Mouse (Mus musculus): ENCODE results near the gene Zic2.
"Not testable (repeated sequence)": the region's sequence is repeated elsewhere in the genome, so short reads cannot be mapped to it uniquely, and the experiment has no call there.

The Zic2 gene

DNA sequence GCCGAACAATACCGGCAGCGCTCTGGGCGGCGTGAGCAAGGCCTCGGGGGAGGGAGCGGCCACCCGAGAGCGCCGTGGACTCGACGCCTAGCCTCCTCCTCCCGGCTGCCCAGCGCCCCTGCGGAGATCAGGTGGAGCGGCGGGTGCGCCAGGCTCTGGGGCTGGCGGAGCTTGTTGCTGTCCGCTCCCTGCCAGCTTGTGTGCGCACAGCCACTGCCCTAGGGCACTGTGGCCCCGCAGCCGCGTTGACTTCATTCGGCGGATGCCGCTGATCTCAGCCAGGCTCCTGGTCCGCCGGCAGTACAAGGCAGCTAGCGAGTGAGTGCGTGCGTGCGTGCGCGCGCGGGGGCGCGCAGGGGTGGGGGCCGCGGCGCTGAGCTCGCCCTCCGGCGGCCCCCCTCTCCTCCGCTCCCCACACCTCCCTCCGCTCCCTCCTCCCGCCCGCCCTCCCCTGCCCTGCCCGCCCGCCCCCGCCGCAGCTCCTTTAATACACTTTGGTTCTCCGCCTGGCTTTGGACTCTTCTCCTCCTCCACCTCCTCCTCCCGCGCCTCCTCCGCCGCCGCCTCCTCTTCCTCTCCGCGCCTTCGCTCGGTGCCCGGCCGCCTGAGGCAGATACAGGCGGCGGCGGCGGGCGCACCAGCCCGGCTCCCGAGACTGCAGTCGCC, at the start of gene Zic2:
TSS of gene Zic2 (plus strand) at position 545 of the 666 bp plus-strand sequence.
- no peak for DNase-seq (ENCODE audit: low spot score in 2 of 2)

DNA sequence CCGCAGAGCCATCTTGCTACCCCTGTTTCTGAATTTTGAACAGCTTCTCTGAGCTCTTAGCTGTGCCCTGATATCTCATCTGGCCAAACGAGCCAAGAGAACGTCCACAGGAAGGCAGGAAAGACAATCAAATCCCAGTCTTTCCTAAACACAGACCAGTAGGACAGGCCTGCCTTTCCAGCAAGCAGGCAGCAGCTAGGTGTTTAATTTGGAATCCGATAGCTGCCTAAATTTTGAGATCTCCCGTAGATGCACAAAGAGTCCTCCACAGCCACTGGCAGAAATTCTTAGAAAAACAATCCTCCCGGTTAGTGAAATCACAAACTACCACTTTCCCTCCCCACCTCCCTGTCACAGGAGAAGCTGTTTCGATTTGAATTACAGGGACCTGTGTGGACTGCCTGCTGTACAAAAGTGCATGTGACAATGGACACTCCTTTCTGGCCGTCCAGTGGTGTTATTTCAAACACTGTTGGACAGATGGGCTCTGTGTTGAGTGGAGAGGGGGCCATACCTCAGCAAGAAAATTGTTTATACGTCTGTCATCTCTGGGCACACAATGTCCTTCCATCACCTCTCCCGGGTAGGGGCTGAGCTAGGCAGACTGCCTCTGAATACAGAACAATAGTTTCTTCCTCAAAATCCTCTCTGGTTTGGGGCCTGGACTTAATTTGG, 48.6 kb upstream of the Zic2 start:
- no peak for DNase-seq (ENCODE audit: low spot score in 2 of 2)

DNA sequence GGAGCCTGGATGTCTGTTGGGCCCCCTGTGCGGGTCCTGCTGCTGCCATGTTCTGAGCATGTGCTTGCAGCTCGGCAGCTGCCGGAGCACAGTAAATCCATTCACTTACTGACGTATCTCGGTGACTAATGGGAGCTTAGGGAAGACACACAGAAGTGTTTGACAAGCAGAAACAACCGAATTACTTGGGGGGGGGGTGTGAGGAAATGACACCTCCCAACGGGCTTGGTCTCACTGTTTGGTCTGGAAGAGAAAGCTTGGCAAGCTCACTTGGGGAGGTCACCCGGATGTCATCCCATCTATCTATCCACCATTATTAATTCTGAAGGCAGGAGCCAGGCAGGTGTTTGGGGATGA, 48.1 kb upstream of the Zic2 start:
- DNase-seq (ENCODE audit: low spot score in 2 of 2), result no peak

DNA sequence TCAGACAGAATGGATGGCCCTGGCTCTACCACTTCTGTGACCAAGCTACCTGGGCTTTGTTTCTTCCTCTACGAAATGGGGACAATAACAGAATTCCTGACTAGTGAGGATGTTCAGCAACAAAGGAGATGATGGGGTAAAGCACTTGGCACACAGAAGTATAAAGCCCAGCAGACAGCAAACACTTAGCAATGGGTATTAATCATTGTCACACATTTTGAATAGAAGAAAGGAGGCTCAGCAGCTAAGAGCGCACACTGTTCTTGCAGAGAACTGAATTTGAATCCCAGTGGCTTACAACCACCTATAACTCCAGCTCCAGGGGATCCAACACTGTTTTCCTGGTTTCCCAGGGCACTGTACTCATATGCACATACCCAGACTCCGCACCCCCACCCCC, 47.6 kb upstream of the Zic2 start:
- no peak for DNase-seq (ENCODE audit: low spot score in 2 of 2)

DNA sequence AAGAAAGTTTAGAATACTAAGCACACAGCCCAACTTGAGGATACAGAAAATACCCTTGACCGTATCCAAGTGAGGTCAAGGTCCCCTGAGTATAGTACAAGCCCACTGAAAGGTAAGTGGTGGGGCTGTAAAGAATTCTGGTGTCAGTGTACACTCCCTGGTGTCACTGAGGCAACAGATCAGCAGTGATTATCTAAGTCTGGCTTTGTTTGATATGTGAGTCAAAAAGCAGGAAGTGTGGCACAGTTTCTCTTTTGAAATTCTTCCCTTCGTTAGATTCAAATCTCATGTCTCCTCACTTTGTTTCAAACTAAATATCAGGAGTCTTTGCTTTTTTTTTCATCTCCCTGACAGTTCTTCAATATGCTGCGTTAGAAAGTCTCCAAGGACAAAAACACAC, 42.7 kb upstream of the Zic2 start:
- no peak for DNase-seq (ENCODE audit: low spot score in 2 of 2)

DNA sequence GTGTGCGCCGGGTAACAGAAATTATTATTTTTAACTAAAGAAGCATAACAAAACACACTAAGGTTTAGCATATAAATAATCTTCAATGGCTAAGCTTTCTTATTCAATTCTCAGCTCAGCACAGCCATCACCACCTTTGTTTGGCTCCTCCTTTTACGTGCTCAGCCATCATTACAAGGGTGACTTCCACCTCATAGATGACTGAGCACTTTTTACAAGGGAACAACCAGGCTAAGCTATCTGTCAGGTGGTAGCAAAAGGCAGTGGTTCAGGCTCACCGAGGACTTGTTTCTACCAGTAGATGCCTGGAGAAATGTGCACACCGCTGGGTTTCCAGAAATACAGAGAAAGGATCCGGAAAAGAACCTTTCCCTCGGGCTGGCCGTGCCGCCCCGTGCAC, 41.2 kb upstream of the Zic2 start:
- no peak for DNase-seq (ENCODE audit: low spot score in 2 of 2)

DNA sequence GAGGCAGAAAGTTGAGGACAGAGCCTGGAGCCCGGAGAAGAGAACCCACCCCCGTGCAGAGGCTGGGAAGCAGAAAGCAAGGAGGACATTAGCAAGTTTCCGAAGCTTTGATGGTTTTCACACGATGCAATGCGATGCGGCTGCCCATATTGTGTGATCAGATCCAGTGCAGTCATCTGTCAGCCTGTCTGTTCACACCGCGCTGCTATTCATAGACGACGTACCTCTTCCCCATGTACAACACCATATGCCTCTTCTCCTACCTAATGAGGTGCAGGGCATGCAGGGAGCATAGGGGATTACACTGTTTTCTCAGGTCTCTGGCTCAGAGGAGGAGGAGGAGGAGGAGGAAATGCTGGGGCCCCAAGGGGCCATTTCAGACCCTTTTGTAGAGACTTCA, 38.4 kb upstream of the Zic2 start:
- no peak for DNase-seq (ENCODE audit: low spot score in 2 of 2)

DNA sequence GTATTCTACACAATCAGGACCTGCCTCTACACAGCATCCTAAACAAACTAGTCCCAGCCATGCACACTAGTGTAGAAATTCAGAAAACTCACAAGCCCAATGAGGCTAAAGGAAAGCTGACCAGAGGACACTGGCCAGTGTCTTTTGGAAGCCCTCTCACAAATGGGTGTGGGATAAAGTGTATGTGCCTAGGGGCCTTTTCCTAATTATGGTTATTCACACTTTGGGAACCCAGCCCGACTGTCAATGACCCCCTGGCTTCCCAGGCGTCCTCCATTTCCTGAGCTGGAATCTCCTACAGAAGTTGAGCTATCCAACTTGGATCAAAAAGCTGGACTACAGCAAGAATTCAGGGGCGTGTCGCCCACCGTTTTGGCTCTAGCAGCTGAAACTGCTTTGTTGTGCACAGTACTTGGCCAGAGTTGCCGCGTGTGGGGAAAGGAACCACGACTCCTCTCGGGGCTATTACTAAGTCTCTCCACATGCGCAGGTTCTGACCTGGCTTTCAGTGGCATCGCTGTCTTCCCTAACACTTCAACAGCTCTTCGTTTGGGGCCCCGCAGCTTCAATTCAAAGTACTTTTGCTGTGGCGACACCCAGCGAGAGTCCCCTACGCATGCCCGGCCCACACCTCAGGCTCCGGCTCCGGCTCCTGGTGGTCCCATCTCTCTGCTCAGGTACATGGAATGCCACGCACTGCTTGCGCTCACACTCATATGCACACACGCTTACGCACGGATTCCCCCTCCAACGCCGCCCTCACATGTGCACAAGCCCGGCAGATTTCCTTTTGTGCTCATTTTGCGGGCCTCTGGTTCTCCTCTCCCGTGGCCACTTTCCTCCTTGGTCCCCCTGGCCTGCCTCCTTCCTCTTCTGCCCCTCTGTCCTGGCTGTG, 25.4 kb upstream of the Zic2 start:
- DNase-seq (ENCODE audit: low spot score in 2 of 2), result no peak

DNA sequence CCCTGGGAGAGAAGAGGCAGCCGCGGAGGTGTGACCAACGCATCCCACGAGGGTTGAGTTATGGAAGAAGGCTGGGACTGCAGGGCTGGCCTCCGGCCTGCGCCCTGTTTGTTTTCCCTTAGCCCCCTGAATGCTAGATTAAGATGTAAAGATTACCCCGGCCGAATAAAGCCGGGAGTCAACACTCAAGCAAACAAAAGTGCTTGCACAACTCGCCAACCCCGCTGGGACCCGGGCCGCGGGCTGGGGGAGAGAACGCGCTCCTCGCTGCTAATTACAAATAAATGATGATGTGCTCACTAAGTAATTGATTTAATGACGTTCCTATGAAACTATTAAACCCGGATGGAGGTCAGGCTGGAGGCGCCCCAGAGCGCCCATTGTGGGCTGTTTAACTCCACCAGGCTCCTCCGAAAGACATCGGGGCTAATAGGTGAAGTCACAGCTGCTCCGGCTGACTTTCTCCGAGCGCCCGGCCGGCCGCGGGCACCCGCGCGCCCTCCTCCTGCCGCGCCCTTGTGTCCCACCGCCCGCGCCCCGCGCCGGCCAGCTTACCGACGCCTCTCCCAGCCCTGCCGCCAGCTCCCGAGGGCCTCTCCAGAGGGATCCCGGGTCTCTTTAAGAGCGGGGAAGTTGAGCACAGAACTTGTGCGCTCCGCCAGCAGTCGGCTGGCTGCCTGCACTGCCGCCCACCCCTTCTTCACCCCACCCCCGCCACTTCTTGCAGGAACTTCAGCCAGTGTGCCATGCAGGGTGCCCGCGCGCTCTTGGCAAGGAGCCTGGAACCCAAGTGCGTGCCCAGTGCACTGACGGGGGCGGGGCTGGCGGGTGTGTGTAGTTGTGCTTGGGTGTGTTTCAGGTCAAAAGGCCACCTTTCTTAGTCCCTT, 24.5 kb upstream of the Zic2 start, which contains the start of gene Gm5089:
TSS of gene Gm5089 (minus strand) at position 620 of the 887 bp plus-strand sequence.
- no peak for DNase-seq (ENCODE audit: low spot score in 2 of 2)

DNA sequence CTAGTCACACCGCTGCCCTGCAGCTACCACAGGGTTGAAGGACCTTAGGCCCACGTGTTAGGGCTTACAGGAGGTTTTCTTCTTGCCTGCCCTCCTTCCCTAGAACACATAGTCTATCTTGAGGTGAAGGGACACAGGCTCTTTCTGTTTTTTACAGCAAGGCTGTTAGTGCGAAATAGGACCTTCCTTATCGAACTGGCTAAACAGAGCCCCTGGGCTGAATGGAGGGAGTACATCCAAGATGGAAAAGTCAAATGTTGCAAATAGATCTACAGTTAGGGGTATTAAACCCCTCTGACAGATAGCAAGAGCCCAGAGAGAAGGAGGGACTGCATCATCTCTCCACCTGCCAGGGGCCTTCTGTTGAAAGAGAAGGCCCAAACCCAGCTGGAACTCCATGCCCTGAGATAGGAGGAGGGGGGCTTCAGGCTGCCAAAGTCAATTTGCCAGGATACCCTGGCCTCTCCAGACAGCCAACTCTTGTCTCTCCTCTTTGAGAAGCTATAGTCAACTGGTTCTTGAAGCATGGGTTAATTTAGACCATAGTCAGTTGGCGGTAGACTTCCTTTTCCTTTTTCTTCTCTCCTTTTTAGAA, 23.6 kb upstream of the Zic2 start:
- no peak for DNase-seq (ENCODE audit: low spot score in 2 of 2)

DNA sequence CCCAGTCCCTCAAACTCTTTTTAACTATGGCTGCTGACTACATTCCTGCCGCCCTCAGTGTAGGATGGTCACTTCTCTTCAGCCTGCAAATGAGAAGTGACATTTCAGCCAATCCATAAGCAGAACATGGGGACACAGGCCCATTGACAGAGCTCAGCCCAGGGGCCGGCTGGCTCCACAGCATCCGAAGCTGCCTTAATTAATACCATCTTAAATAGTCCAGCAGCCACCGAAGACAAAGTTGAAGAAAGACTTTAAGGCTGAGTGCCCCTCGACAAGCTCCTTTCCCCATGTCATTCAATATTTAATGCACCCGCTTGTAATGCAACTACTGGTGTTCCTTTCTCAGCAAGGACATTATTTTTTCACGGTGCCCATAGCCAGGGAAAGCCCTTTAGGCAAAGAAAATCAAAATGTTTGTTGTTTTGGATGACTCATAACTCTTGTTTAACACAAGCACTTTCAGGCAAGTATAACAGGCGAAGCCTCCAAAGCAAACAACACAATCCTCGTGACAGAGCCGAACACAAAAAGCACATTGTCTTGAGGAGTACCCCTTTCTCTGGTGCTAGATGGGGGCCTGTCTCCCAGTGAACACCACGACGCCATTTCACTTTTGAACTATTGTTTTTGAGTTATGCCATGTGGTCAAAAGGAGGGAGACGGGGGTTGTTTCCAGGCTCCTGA, 22.4 kb upstream of the Zic2 start:
- no peak for DNase-seq (ENCODE audit: low spot score in 2 of 2)

DNA sequence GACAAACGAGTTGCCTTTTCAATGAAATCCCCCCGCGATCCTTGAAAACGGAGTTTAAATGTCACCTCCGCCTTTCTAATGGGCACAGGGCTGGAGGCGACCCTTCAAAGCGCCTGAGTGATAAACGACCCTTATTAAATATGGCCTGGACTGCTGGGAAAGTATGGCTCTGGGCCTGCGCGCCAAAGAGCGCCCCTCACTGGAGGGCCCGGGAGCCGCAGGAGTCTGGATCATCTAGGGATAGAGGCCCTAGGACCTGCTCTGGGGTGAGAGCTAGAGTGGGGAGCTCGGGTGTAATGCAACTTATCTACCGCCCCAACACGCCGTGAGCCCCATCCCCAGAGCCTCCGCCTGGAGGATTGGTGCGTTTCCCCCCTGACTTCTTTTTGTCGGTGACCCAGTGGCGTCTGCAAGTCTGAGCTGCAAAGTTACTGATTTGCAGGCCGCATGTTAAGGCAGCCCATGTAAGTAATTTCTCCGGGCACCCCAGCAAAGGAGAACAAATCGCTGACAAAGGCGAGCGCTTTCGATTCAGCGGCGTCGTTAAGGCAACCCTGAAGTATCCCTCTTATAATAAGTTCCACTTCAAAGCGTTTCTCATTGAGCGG, 21.7 kb upstream of the Zic2 start:
- no peak for DNase-seq (ENCODE audit: low spot score in 2 of 2)

DNA sequence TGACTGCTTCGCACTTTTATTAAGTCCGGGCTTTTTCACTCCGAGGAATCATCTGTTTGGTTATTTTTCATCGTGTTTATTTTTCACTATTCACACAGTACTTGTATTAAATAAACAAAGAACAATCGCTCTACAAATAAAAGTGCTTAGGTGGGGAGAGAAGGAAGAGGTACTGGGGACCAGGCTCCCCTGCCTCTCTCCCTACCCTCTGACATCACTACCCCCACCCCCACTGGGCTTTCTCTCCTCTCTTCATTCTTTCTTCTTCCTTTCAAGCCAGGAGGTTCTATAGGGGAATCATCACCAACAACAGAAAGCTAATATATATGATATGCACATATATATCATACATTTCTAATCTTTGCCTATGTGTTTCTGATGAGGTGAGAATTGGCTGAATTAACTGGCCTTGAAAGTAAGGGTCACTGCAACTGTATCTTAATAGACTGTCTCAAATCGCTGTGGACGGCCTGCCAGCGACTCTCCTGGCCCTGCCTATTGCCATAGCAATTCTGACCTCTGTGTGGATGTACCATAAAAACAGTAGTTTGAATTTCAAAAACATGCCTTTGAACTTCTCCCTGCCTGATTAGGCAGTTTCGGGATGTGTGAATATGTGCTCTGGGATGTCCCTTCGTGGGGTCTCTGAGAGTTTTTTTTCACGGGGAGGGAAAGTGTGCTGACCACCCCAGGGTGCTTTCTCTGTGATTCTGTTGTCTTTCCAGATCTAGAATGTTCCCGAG, 21.1 kb upstream of the Zic2 start:
- no peak for DNase-seq (ENCODE audit: low spot score in 2 of 2)

DNA sequence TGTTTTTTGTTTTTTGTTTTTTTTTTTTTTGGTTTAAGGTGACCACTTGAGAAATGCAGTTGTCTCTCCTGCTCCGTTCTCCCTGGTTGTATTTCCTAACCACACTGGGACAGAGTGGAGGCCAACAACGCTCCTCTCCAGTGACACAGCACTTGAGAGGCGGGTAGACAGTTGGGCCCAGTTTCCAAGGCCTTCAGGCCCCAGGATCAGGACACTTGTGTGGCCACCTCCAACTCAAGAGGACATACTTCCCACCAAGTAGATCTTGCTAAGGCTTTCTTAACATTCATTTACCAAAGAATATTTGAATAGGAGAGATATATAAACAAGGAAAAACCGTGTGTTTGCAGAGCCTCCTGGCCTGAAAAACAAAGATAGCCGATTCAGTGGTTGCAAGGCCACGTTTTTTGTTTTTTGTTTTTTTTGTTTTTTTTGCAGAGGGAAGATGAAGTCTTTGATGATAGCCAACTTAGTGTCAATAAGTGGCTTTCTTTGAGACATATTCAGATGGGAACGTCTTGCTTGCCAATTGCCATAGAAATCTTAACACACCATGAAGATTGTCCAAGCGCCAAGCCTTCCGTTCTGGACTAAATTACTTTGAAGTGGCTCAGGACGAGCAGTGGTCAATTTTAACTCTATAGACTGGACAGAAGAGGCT, 20.2 kb upstream of the Zic2 start:
- no peak for DNase-seq (ENCODE audit: low spot score in 2 of 2)

DNA sequence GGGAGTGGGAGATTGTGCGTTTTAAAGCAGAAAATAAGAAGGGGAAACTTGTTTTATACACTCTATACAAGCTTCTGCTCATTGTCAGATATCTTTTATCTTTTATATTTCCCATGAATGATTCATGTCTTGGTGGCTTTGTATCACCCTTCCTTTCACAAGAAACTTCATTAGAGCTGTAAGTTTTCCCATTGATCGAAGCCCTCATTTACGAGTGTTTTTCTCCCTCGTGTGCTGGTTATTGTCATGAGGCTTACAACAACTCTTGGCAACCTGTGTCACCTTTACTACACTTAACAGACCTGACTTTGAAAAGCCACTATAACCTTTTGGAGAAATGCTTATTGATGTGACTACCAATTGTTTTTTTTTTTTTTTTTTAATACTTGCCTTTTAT, 19.7 kb upstream of the Zic2 start:
- DNase-seq (ENCODE audit: low spot score in 2 of 2), result no peak

DNA sequence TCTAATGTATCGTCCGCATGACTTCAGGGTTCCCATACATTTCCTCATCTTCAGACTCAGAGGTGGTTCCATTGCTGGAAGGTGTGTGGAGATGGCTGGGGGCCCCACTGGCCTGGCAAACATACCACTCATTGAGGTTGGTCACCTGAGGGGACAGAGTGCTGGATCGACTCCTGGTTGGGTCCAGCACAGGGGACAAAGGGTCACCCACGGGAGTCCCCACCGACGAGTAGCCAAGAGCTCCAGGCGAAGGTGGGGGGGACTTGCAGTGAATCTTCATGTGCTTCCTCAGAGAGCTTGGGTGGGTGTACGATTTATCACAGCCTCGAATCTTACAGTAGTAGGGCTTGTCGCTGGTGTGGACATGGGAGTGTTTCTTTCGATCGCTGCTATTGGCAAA, 15.9 kb upstream of the Zic2 start:
- DNase-seq (ENCODE audit: low spot score in 2 of 2), result not testable (repeated sequence)

DNA sequence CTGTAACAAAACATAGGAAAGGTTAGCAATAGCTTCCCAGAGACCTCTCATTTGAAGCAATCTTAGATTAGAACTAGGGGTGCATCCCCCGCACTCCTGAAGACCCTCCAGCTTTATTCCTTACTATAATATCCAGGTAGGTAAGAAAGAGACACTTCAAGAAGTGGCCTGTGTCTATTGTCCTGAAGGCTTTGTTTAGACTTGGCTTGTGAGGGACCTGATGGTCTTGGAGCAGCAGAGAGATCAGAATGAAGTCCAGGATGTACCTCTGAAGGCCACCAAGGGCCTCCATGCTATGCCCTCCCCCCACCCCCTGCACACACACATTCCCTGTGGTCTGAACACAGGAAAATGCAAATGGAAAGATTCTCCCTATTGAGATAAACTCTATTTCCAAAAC, 15.5 kb upstream of the Zic2 start:
- DNase-seq (ENCODE audit: low spot score in 2 of 2), result no peak

DNA sequence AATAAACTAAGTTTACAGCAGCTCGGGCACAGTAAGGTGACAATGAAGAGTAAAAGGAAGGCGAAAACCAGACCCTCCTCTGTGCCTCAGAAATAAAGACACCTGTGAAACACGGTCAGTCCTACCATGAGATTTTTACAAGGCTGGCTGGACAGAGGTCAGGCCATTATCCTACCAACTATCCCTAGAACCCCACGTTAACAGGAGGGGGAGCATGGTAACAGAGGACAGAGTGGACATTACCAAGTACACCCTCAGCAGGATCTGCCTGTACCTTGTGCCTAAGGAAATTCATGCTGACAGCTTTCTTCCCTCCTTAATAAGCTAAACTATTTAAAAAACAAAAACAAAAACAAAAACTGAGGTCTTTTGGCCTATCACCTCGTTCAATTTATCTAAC, 15.0 kb upstream of the Zic2 start:
- no peak for DNase-seq (ENCODE audit: low spot score in 2 of 2)

DNA sequence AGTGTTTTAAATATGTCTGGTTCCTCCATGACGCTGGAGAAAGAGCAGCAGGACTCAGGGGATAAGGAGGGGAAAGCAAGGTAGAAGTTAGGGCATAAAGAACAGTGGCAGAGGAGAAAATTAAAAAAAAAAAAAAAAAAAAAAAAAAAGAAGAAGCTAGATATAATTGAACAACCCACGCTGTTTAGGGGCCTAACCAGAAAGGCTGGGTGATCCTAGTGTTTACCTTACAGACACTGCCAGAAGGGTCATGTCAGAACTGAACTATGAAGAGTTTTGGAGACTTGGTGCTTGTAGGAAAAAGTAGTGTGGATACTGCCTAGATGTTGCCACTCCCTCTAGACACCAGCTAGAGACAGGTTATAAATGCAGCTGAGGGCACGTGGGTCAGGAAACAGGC, 13.7 kb upstream of the Zic2 start:
- DNase-seq (ENCODE audit: low spot score in 2 of 2), result no peak
